Mouse (Mus musculus): ENCODE data around the gene 4930503B20Rik. TPM values are rescaled to one million over a fixed set of nuclear protein-coding genes. Genes with fewer than 3 reads are reported as not detected.
A peak's percentile ranks its signal among the peaks of the same experiment; 100 is the strongest.

The 4930503B20Rik gene
- polyA plus RNA-seq, 1 experiment from 2014 or later = not detected

- Histone ChIP-seq H3K79me2 (ENCODE audit: inconsistent target) (no peaks in the 10 kb centered on the region), H3K36me3 (ENCODE audit: inconsistent target) (no peaks in the 10 kb centered on the region), H3K4me3 (ENCODE audit: inconsistent target) (no peak overlapping the region), H3K27ac (no peak overlapping the region)
- 81% methylated on average over 7 of the region's 7 CpGs for WGBS (ENCODE audit: missing documents)
Observed at GRCm38 (mm10) chr3:146661907-146662306, 10.8 kb upstream of the 4930503B20Rik start.

GRCm38 (mm10) chr3:146661001-146661400 is 9.9 kb upstream of the 4930503B20Rik start:
- no peak overlapping the region for H3K27ac ChIP-seq
- H3K36me3 ChIP-seq (ENCODE audit: inconsistent target) = no peaks in the 10 kb centered on the region
- 88% methylated on average over 6 of the region's 6 CpGs for WGBS (ENCODE audit: missing documents)
- no peak overlapping the region for H3K4me3 ChIP-seq (ENCODE audit: inconsistent target)
- no peaks in the 10 kb centered on the region for H3K79me2 ChIP-seq (ENCODE audit: inconsistent target)

- WGBS (ENCODE audit: missing documents) = 91% methylated on average over 5 of the region's 5 CpGs
Observed at GRCm38 (mm10) chr3:146659321-146659720, 8.2 kb upstream of the 4930503B20Rik start.

GRCm38 (mm10) chr3:146658061-146658639 is 7.0 kb upstream of the 4930503B20Rik start:
- H3K36me3 ChIP-seq (ENCODE audit: inconsistent target) = no peaks in the 10 kb centered on the region
- no peaks in the 10 kb centered on the region for H3K79me2 ChIP-seq (ENCODE audit: inconsistent target)
- 53% methylated on average over 1 of the region's 1 CpGs for WGBS (ENCODE audit: missing documents)
- no peak overlapping the region for H3K4me3 ChIP-seq (ENCODE audit: inconsistent target)
- H3K27ac ChIP-seq = peak overlapping the region; percentile 77

More at GRCm38 (mm10) chr3:146659321-146659720, 8.2 kb upstream of the 4930503B20Rik start:
- H3K27ac ChIP-seq = no peak overlapping the region
- H3K4me3 ChIP-seq (ENCODE audit: inconsistent target) = no peak overlapping the region
- H3K36me3 ChIP-seq (ENCODE audit: inconsistent target) = no peaks in the 10 kb centered on the region
- no peaks in the 10 kb centered on the region for H3K79me2 ChIP-seq (ENCODE audit: inconsistent target)

- no peaks in the 10 kb centered on the region for H3K36me3 ChIP-seq (ENCODE audit: inconsistent target)
- 12% methylated on average over 5 of the region's 5 CpGs for WGBS (ENCODE audit: missing documents)
- H3K4me3 ChIP-seq (ENCODE audit: inconsistent target) = no peak overlapping the region
- H3K79me2 ChIP-seq (ENCODE audit: inconsistent target) = no peaks in the 10 kb centered on the region
- peak overlapping the region; percentile 77 for H3K27ac ChIP-seq
Observed at GRCm38 (mm10) chr3:146657433-146657832, 6.3 kb upstream of the 4930503B20Rik start.

DNA sequence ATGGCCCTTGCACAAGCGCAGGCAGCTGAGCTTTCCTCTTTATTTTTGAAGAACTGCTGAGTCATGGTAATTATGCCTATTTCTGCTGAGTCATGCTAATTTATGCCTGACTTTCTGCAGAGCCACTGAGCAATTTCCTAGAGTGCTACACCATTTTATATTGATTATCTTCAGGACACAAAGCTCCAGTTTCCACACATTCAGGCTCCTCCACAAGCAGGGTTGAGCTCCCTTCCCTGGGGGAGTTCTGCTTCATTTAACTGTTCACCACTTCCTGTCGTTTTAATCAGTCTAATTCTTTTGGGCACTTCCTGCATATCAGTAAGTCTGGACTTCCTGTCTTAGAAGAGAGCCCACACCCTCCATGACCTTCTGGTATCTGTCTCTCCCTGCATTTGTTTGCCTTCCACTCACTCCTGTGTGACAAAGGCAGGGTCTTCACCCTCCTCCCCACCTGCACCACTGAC is 4.0 kb upstream of the 4930503B20Rik start:
- H3K36me3 ChIP-seq (ENCODE audit: inconsistent target) = no peaks in the 10 kb centered on the region
- no peak overlapping the region for H3K4me3 ChIP-seq (ENCODE audit: inconsistent target)
- no peaks in the 10 kb centered on the region for H3K79me2 ChIP-seq (ENCODE audit: inconsistent target)
- peak overlapping the region; percentile 14 for H3K27ac ChIP-seq
- WGBS (ENCODE audit: missing documents) = 27% methylated on average over 2 of the region's 2 CpGs

- Histone ChIP-seq H3K4me3 (ENCODE audit: inconsistent target) (no peak overlapping the region), H3K27ac (no peak overlapping the region), H3K36me3 (ENCODE audit: inconsistent target) (no peaks in the 10 kb centered on the region), H3K79me2 (ENCODE audit: inconsistent target) (no peaks in the 10 kb centered on the region)
- 31% methylated on average over 6 of the region's 6 CpGs for WGBS (ENCODE audit: missing documents)
Observed at GRCm38 (mm10) chr3:146653692-146654091, 2.6 kb upstream of the 4930503B20Rik start.

DNA sequence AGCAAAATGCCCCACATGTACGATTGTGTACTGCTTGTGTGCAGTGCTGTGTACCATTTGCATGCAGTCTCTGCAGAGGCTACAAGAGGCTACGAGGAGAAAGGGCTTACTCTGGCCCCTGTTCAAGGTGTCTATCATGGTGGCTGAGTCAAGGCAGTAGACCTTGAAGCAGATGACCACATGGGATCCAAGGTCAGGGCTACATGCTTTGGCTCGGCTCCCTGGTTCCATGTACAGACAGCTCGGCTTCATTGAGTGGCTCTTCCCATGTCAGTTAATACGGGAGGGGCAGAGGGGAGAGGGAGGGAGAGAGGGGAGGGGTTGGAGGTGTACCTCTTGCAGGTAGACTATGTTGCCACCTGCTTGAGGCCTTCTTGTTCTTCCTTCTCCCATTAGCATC is 1.3 kb upstream of the 4930503B20Rik start:
- Histone ChIP-seq H3K79me2 (ENCODE audit: inconsistent target) (no peaks in the 10 kb centered on the region), H3K36me3 (ENCODE audit: inconsistent target) (no peaks in the 10 kb centered on the region), H3K4me3 (ENCODE audit: inconsistent target) (no peak overlapping the region), H3K27ac (no peak overlapping the region)
- WGBS (ENCODE audit: missing documents) = 94% methylated on average over 5 of the region's 5 CpGs

GRCm38 (mm10) chr3:146650716-146651115 is 401 bp downstream of the 4930503B20Rik start:
- Histone ChIP-seq H3K4me3 (ENCODE audit: inconsistent target) (no peak overlapping the region), H3K27ac (no peak overlapping the region), H3K36me3 (ENCODE audit: inconsistent target) (no peaks in the 10 kb centered on the region), H3K79me2 (ENCODE audit: inconsistent target) (no peaks in the 10 kb centered on the region)
- 92% methylated on average over 8 of the region's 10 CpGs for WGBS (ENCODE audit: missing documents)

DNA sequence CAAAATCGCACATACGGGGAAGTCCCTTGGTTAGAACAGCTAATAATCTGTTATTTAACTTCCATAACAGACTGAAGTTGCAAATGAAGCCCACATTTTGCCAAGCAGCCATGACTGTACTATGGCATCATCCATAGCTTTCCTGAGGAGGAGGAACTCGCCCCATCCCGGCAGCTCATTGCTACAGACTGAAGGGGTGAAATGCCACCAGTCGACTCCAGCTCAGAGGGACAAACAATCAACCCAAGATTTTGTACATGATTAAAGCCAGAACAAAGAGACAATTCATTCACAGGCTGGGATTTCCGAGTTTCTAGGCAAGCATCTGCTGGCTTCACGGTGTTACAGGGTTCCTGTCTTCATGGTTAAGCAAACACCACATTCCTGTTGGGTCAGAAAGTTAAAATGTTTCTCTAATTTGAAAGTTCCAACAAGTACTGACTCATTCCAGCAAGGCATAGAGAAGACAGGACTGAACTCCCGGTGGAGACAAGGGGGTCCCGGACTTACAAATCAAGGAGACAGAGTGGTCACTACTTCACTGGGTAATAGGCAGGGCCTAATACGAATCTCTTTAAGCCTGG is 1.7 kb downstream of the 4930503B20Rik start:
- H3K27ac ChIP-seq = no peak overlapping the region
- 94% methylated on average over 10 of the region's 10 CpGs for WGBS (ENCODE audit: missing documents)
- no peaks in the 10 kb centered on the region for H3K36me3 ChIP-seq (ENCODE audit: inconsistent target)
- no peak overlapping the region for H3K4me3 ChIP-seq (ENCODE audit: inconsistent target)
- H3K79me2 ChIP-seq (ENCODE audit: inconsistent target) = no peaks in the 10 kb centered on the region

DNA sequence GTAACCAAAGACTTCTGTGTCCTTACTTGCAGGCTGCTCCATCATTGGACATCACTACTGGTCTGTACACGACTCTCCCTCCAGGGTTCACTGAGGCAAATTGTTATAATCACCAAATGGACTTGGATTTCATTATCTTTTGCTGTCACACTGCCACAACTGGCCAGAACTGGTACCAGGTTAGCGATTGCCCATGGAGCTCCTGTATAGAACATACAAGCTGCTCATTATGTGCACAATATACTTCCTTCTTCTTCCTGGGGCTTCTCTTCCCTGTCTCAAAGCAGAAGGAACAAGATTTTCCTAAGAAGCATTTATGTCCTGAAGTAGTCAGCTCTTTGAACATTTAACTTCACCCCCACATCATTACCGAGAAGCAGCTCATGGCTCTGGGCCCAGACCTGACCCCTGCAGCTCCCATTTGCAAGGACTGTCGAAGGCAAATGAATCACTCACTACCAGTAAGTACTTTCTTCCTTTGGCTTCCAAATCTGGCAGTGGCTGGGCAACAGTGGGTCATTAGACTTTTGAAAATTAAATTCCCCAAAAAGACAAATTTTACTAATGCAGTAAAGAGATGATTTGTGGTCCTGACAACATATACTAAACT is 9.2 kb downstream of the 4930503B20Rik start:
- Histone ChIP-seq H3K79me2 (ENCODE audit: inconsistent target) (no peaks in the 10 kb centered on the region), H3K27ac (no peak overlapping the region), H3K4me3 (ENCODE audit: inconsistent target) (no peak overlapping the region), H3K36me3 (ENCODE audit: inconsistent target) (no peaks in the 10 kb centered on the region)
- WGBS (ENCODE audit: missing documents) = 73% methylated on average over 4 of the region's 4 CpGs

DNA sequence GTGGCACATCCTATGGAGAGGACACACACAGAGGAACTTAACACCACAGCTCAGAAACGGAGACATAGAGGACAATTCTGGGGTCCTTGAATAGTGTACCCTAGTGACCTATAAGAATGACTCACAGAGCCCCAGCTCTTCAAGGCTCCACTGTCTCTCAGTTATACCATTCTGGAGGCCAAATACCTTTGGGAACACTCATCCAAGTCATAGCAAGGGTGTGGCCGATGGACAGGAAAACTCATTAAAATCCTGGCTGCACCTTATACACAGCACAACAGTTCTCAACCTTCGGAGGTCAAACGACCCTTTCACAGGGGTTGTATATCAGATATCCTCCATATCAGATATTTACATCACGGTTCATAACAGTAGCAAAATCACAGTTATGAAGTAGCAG is 18.6 kb downstream of the 4930503B20Rik start:
- no peak overlapping the region for H3K4me3 ChIP-seq (ENCODE audit: inconsistent target)
- H3K27ac ChIP-seq = no peak overlapping the region
- H3K36me3 ChIP-seq (ENCODE audit: inconsistent target) = no peaks in the 10 kb centered on the region
- no peaks in the 10 kb centered on the region for H3K79me2 ChIP-seq (ENCODE audit: inconsistent target)
- WGBS (ENCODE audit: missing documents) = 92% methylated on average over 5 of the region's 5 CpGs

DNA sequence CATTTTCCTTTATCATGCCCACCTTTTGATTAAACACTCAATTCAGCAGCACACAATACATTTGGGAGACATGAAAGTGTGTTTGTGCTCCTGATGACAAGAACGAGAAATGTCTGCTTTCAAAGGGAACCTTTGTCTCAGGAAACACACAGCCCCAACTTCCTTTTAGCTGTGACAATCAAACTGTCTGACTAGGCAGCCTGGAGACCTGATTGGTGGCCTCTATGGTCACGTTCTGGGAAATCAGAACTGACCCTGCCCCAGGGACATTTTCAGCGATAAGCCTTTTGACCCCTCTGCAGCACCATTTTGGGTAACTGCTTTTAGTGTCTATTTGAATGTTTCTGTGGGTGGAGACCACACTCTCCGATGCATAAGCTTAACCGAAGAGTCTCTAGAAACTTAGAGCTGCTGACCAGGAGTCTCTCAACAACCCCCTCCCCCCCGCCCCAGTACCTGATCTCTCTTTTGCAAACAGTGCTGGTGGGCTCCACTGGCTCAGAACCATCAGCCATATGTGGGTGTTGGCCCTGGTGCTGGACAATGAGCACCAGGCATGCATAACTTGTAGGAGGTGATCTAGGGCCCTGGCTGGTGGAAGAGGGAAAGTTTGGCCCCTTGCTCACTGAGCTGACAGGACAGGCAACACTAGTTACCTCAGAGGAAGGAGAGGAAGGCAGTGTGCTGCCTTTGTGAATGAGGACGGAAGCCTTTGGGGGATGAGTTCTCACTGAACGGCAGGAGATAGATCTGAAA is 22.7 kb downstream of the 4930503B20Rik start:
- Histone ChIP-seq H3K27ac (no peak overlapping the region), H3K79me2 (ENCODE audit: inconsistent target) (no peaks in the 10 kb centered on the region), H3K4me3 (ENCODE audit: inconsistent target) (no peak overlapping the region), H3K36me3 (ENCODE audit: inconsistent target) (no peaks in the 10 kb centered on the region)
- WGBS (ENCODE audit: missing documents) = 49% methylated on average over 8 of the region's 8 CpGs

- Histone ChIP-seq H3K27ac (no peak overlapping the region), H3K79me2 (ENCODE audit: inconsistent target) (no peaks in the 10 kb centered on the region), H3K36me3 (ENCODE audit: inconsistent target) (no peaks in the 10 kb centered on the region), H3K4me3 (ENCODE audit: inconsistent target) (no peak overlapping the region)
- 93% methylated on average over 4 of the region's 4 CpGs for WGBS (ENCODE audit: missing documents)
Observed at GRCm38 (mm10) chr3:146625766-146626165, 25.4 kb downstream of the 4930503B20Rik start.

- Histone ChIP-seq H3K36me3 (ENCODE audit: inconsistent target) (no peaks in the 10 kb centered on the region), H3K27ac (no peak overlapping the region), H3K4me3 (ENCODE audit: inconsistent target) (no peak overlapping the region), H3K79me2 (ENCODE audit: inconsistent target) (no peaks in the 10 kb centered on the region)
- 96% methylated on average over 11 of the region's 11 CpGs for WGBS (ENCODE audit: missing documents)
Observed at GRCm38 (mm10) chr3:146621966-146622365, 29.2 kb downstream of the 4930503B20Rik start.

Measured in macrophage (primary cell).